Mouse (Mus musculus) midbrain, embryonic 15.5 days (tissue): ENCODE results near the gene Fam13c. TPM values are rescaled to one million over a fixed set of nuclear protein-coding genes. Genes with fewer than 3 reads are reported as not detected.
A peak's percentile ranks its signal among the peaks of the same experiment; 100 is the strongest.

Source experiments
- ATAC-seq: fragments of 200-750 bp; cut with Nextera tagmentation; replicated peaks from 2 replicates; pipeline ENCODE4 v1.8.0; 2017; ENCODE audit warnings: moderate TSS enrichment
- H3K27ac ChIP-seq: fragments of 300-500 bp; sonication (generic); 2 replicates; pipeline ENCODE4 v1.5.1; 2015; ENCODE audit warnings: mild to moderate bottlenecking, inconsistent platforms
- H3K27me3 ChIP-seq: fragments of 300-500 bp; sonication (generic); replicated peaks from 2 replicates; pipeline ENCODE4 v1.6.1; 2015; ENCODE audit warnings: inconsistent platforms
- H3K36me3 ChIP-seq: fragments of 300-500 bp; sonication (generic); replicated peaks from 2 replicates; pipeline ENCODE4 v1.6.1; 2015; ENCODE audit warnings: inconsistent platforms
- H3K4me1 ChIP-seq: fragments of 300-500 bp; sonication (generic); 2 replicates; pipeline ENCODE4 v1.6.1; 2015; ENCODE audit warnings: inconsistent platforms
- H3K4me2 ChIP-seq: fragments of 300-500 bp; sonication (generic); 2 replicates; pipeline ENCODE4 v1.6.1; 2015; ENCODE audit warnings: inconsistent platforms, mild to moderate bottlenecking, moderate library complexity
- H3K4me3 ChIP-seq: fragments of 300-500 bp; sonication (generic); 2 replicates; pipeline ENCODE4 v1.5.1; 2015; ENCODE audit warnings: mild to moderate bottlenecking, inconsistent platforms
- H3K9ac ChIP-seq: fragments of 300-500 bp; sonication (generic); 2 replicates; pipeline ENCODE4 v1.6.1; 2015; ENCODE audit warnings: mild to moderate bottlenecking, inconsistent platforms
- H3K9me3 ChIP-seq: fragments of 300-500 bp; sonication (generic); 2 replicates; pipeline ENCODE4 v1.6.1; 2016; ENCODE audit warnings: inconsistent platforms
- WGBS: fragments of 180-500 bp; shearing (Covaris S2); methylation state at CpG from one replicate; pipeline ENCODE4 v1.1.7; 2015; ENCODE audit warnings: mixed read lengths; 5-methylcytosine and 5-hydroxymethylcytosine counted together
- polyA plus RNA-seq: library from polyadenylated mRNA; unstranded; fragments of >200 nt; fragmentation: Nextera tagmentation; extraction: Ambion mirVana; gene quantifications from 2 replicates; pipeline ENCODE4 v1.2.1, GENCODE M21; 2015

Gene Fam13c
- polyA plus RNA-seq, result 31.1 and 36.0 TPM in 2 replicates

- ATAC-seq, result peak; percentile 78
- 8% methylated on average over 24 of the region's 24 CpGs for WGBS
Observed at GRCm38 (mm10) chr10:70439676-70440521, at the start of gene Fam13c. Gene Fam13c (plus strand): TSS chr10:70440481.

GRCm38 (mm10) chr10:70395900-70396299 is 44.4 kb upstream of the Fam13c start:
- H3K27me3 ChIP-seq, result no peaks in the 10 kb centered on the region
- no peaks in the 10 kb centered on the region for H3K4me1 ChIP-seq
- no peak overlapping the region for H3K9ac ChIP-seq
- H3K27ac ChIP-seq, result no peak overlapping the region
- H3K4me3 ChIP-seq, result no peak overlapping the region
- no peak overlapping the region for H3K4me2 ChIP-seq
- ATAC-seq, result no peak
- peaks cover 13% of the 10 kb centered on the region for H3K9me3 ChIP-seq
- 90% methylated on average over 5 of the region's 5 CpGs for WGBS
- no peaks in the 10 kb centered on the region for H3K36me3 ChIP-seq

More at GRCm38 (mm10) chr10:70439676-70440521, at the start of gene Fam13c:
- Histone ChIP-seq H3K36me3 (no peaks in the 10 kb centered on the region), H3K9ac (peak within 1 kb of the TSS; percentile 79), H3K4me3 (peak within 1 kb of the TSS; percentile 76), H3K9me3 (no peaks in the 10 kb centered on the region), H3K27me3 (no peaks in the 10 kb centered on the region), H3K4me2 (peak within 1 kb of the TSS; percentile 70), H3K27ac (peak within 1 kb of the TSS; percentile 97), H3K4me1 (peaks cover 32% of the 10 kb centered on the region)

GRCm38 (mm10) chr10:70398224-70398623 is 42.1 kb upstream of the Fam13c start:
- H3K9ac ChIP-seq, result no peak overlapping the region
- no peaks in the 10 kb centered on the region for H3K4me1 ChIP-seq
- peaks cover 13% of the 10 kb centered on the region for H3K9me3 ChIP-seq
- H3K4me2 ChIP-seq, result no peak overlapping the region
- H3K27me3 ChIP-seq, result no peaks in the 10 kb centered on the region
- ATAC-seq, result no peak
- H3K4me3 ChIP-seq, result no peak overlapping the region
- H3K27ac ChIP-seq, result no peak overlapping the region
- no peaks in the 10 kb centered on the region for H3K36me3 ChIP-seq
- WGBS, result 74% methylated on average over 6 of the region's 6 CpGs

GRCm38 (mm10) chr10:70402006-70402405 is 38.3 kb upstream of the Fam13c start:
- H3K36me3 ChIP-seq, result no peaks in the 10 kb centered on the region
- no peaks in the 10 kb centered on the region for H3K27me3 ChIP-seq
- no peak overlapping the region for H3K4me3 ChIP-seq
- no peaks in the 10 kb centered on the region for H3K9me3 ChIP-seq
- no peak overlapping the region for H3K4me2 ChIP-seq
- no peak for ATAC-seq
- WGBS, result 82% methylated on average over 4 of the region's 4 CpGs
- H3K4me1 ChIP-seq, result no peaks in the 10 kb centered on the region
- no peak overlapping the region for H3K27ac ChIP-seq
- H3K9ac ChIP-seq, result no peak overlapping the region

- Histone ChIP-seq H3K27me3 (no peaks in the 10 kb centered on the region), H3K4me2 (no peak overlapping the region), H3K27ac (no peak overlapping the region), H3K9me3 (no peaks in the 10 kb centered on the region), H3K9ac (no peak overlapping the region), H3K4me3 (no peak overlapping the region), H3K36me3 (no peaks in the 10 kb centered on the region), H3K4me1 (no peaks in the 10 kb centered on the region)
- 85% methylated on average over 4 of the region's 4 CpGs for WGBS
- ATAC-seq, result no peak
Observed at GRCm38 (mm10) chr10:70402711-70403110, 37.6 kb upstream of the Fam13c start.

GRCm38 (mm10) chr10:70417811-70418486 is 22.3 kb upstream of the Fam13c start:
- no peaks in the 10 kb centered on the region for H3K9me3 ChIP-seq
- H3K4me3 ChIP-seq, result no peak overlapping the region
- ATAC-seq, result no peak
- H3K4me2 ChIP-seq, result no peak overlapping the region
- no peaks in the 10 kb centered on the region for H3K27me3 ChIP-seq
- H3K9ac ChIP-seq, result no peak overlapping the region
- peaks cover 11% of the 10 kb centered on the region for H3K4me1 ChIP-seq
- WGBS, result 92% methylated on average over 6 of the region's 6 CpGs
- H3K36me3 ChIP-seq, result no peaks in the 10 kb centered on the region
- no peak overlapping the region for H3K27ac ChIP-seq

- Histone ChIP-seq H3K4me2 (peak overlapping the region; percentile 14), H3K27me3 (no peaks in the 10 kb centered on the region), H3K4me3 (no peak overlapping the region), H3K9ac (no peak overlapping the region), H3K9me3 (no peaks in the 10 kb centered on the region), H3K27ac (peak overlapping the region; percentile 60), H3K4me1 (peaks cover 11% of the 10 kb centered on the region), H3K36me3 (no peaks in the 10 kb centered on the region)
- 26% methylated on average over 15 of the region's 15 CpGs for WGBS
- peak; percentile 78 for ATAC-seq
Observed at GRCm38 (mm10) chr10:70419282-70420264, 20.7 kb upstream of the Fam13c start.

- Histone ChIP-seq H3K9ac (no peak overlapping the region), H3K4me3 (no peak overlapping the region), H3K9me3 (no peaks in the 10 kb centered on the region), H3K4me1 (no peaks in the 10 kb centered on the region), H3K4me2 (no peak overlapping the region), H3K27me3 (no peaks in the 10 kb centered on the region), H3K27ac (no peak overlapping the region), H3K36me3 (no peaks in the 10 kb centered on the region)
- WGBS, result 38% methylated on average over 3 of the region's 3 CpGs
- ATAC-seq, result peak; percentile 62; the same call in 1 of the 2 replicates
Observed at GRCm38 (mm10) chr10:70426373-70426772, 13.9 kb upstream of the Fam13c start.

GRCm38 (mm10) chr10:70428121-70428662 is 12.1 kb upstream of the Fam13c start:
- Histone ChIP-seq H3K9ac (no peak overlapping the region), H3K4me2 (no peak overlapping the region), H3K9me3 (no peaks in the 10 kb centered on the region), H3K27ac (no peak overlapping the region), H3K4me1 (no peaks in the 10 kb centered on the region), H3K36me3 (no peaks in the 10 kb centered on the region), H3K4me3 (no peak overlapping the region), H3K27me3 (no peaks in the 10 kb centered on the region)
- ATAC-seq, result no peak
- 68% methylated on average over 5 of the region's 5 CpGs for WGBS

- ATAC-seq, result no peak
- 93% methylated on average over 9 of the region's 9 CpGs for WGBS
Observed at GRCm38 (mm10) chr10:70429341-70429740, 10.9 kb upstream of the Fam13c start.

GRCm38 (mm10) chr10:70433334-70433733 is 6.9 kb upstream of the Fam13c start:
- Histone ChIP-seq H3K36me3 (no peaks in the 10 kb centered on the region), H3K9me3 (no peaks in the 10 kb centered on the region), H3K27ac (no peak overlapping the region), H3K27me3 (no peaks in the 10 kb centered on the region), H3K9ac (no peak overlapping the region), H3K4me2 (no peak overlapping the region), H3K4me1 (no peaks in the 10 kb centered on the region), H3K4me3 (no peak overlapping the region)
- 95% methylated on average over 3 of the region's 3 CpGs for WGBS
- no peak for ATAC-seq

More at GRCm38 (mm10) chr10:70429341-70429740, 10.9 kb upstream of the Fam13c start:
- Histone ChIP-seq H3K27ac (no peak overlapping the region), H3K27me3 (no peaks in the 10 kb centered on the region), H3K4me3 (no peak overlapping the region), H3K4me2 (no peak overlapping the region), H3K36me3 (no peaks in the 10 kb centered on the region), H3K9ac (no peak overlapping the region), H3K4me1 (no peaks in the 10 kb centered on the region), H3K9me3 (no peaks in the 10 kb centered on the region)
